Mouse (Mus musculus) frontal cortex, postnatal 36 days (tissue): ENCODE results near the gene Kng1.
"Not testable (repeated sequence)": the region's sequence is repeated elsewhere in the genome, so short reads cannot be mapped to it uniquely, and the experiment has no call there.

Source experiments
- DNase-seq, 2 experiments: peaks; one replicate each; pipeline ENCODE4 v3.0.0; 2022; ENCODE audit warnings: low spot score in 2 of 2

The Kng1 gene

GRCm38 (mm10) chr16:23094136-23094535 lies 36.5 kb downstream of the Kng1 start:
- no peak for DNase-seq

GRCm38 (mm10) chr16:23095581-23095980 lies 37.9 kb downstream of the Kng1 start:
- not testable (repeated sequence) for DNase-seq

GRCm38 (mm10) chr16:23096886-23097285 lies 39.2 kb downstream of the Kng1 start:
- not testable (repeated sequence) for DNase-seq

- DNase-seq, result peak; percentile 22 to 58
These were observed 39.8 kb downstream of the Kng1 start for GRCm38 (mm10) chr16:23097290-23098104.

- not testable (repeated sequence) for DNase-seq
These were observed 40.4 kb downstream of the Kng1 start for GRCm38 (mm10) chr16:23098105-23098452.

- DNase-seq, result no peak
These were observed 42.0 kb downstream of the Kng1 start for GRCm38 (mm10) chr16:23099632-23100031.

- no peak for DNase-seq
These were observed 42.5 kb downstream of the Kng1 start for GRCm38 (mm10) chr16:23100099-23100575.

GRCm38 (mm10) chr16:23100613-23101012 lies 42.9 kb downstream of the Kng1 start:
- no peak for DNase-seq

GRCm38 (mm10) chr16:23102340-23103037 lies 44.8 kb downstream of the Kng1 start:
- no peak for DNase-seq

- no peak for DNase-seq
These were observed 45.5 kb downstream of the Kng1 start for GRCm38 (mm10) chr16:23103038-23103745.

- DNase-seq, result no peak
These were observed 46.2 kb downstream of the Kng1 start for GRCm38 (mm10) chr16:23103841-23104240.

GRCm38 (mm10) chr16:23106121-23106520 lies 48.5 kb downstream of the Kng1 start:
- DNase-seq, result no peak

- peak; percentile 91 to 94 for DNase-seq
These were observed 49.7 kb downstream of the Kng1 start, which contains the start of gene Eif4a2 for GRCm38 (mm10) chr16:23107231-23107942. Gene Eif4a2 (plus strand): TSS chr16:23107444.

GRCm38 (mm10) chr16:23107946-23108759 lies 50.5 kb downstream of the Kng1 start:
- peak; percentile 72 to 82 for DNase-seq

- no peak for DNase-seq
These were observed 51.3 kb downstream of the Kng1 start for GRCm38 (mm10) chr16:23108943-23109342.

- no peak for DNase-seq
These were observed 52.0 kb downstream of the Kng1 start for GRCm38 (mm10) chr16:23109350-23110280.

GRCm38 (mm10) chr16:23112348-23112747 lies 54.7 kb downstream of the Kng1 start:
- DNase-seq, result no peak

- DNase-seq, result no peak
These were observed 55.3 kb downstream of the Kng1 start for GRCm38 (mm10) chr16:23112861-23113435.

GRCm38 (mm10) chr16:23113903-23114302 lies 56.2 kb downstream of the Kng1 start:
- DNase-seq, result no peak
